Mouse (Mus musculus) layer of hippocampus, adult 8-10 months (tissue): ENCODE measurements at regions not wholly inside any gene's neighbourhood (a gene's known extent, or its start where the extent isn't known, plus 50 kb on each side); places are given as distances from the start of the nearest gene placed in this dataset.

Experiments
- DNase-seq, 2 experiments: peaks; one replicate each; pipeline ENCODE4 v3.0.0; 2022; ENCODE audit warnings: low spot score in 2 of 2

DNA sequence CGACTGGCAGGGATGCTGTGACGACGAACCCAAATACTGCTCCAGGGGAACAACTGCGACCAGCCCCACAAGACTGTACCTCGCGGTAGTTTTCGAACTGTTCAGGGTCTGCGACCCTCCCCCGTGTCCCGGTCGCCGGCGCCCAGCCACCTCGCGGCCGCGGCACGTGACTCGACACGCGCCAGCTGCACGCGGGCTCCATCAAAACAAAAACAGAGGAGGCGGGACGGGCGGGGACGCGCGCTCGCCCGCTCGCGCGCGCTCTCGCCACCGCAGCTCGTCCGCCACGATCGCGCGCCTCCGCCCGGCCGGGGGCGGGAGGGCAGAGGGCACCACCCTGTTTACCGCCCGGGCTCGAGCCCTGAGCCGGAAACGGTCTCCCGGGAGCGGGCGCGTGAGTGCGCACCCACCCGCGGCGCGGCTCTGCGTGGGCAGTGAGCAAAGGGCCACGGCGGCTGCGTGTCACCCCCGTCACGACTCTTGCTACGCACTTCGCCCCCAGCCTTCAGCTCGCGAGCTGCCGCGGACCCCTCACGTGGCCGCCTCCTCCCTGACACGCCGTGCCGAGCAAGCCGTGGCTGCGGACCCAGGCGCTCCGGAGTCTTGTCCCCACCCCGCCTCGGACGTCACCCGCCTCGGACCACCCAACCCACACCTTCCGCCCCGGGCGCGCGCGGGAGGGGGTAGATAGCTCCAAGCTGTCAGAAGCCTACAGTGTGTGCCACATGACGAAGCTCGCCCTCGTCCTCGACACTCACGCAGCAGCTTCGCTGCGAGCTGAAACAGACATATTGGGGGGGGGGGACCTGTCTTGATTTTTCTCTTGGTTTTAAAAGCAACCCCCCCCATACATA lies 182.1 kb upstream of the Mkln1 start:
- peak; percentile 88 to 91 for DNase-seq

GRCm38 (mm10) chr6:31217060-31217541 lies 181.4 kb upstream of the Mkln1 start:
- peak in 1 of 2 experiments; percentile 70 for DNase-seq

- DNase-seq, result peak in 1 of 2 experiments; percentile 51
Observed at GRCm38 (mm10) chr6:31217641-31218138, 180.8 kb upstream of the Mkln1 start.

- peak; percentile 80 to 87 for DNase-seq
Observed at GRCm38 (mm10) chr6:31218139-31218750, 180.3 kb upstream of the Mkln1 start.

- no peak for DNase-seq
Observed at GRCm38 (mm10) chr6:31218880-31219279, 179.7 kb upstream of the Mkln1 start.

- no peak for DNase-seq
Observed at GRCm38 (mm10) chr6:31219736-31220135, 178.8 kb upstream of the Mkln1 start.

- DNase-seq, result peak; percentile 55 to 69
Observed at GRCm38 (mm10) chr6:31220184-31220931, 178.2 kb upstream of the Mkln1 start.

DNA sequence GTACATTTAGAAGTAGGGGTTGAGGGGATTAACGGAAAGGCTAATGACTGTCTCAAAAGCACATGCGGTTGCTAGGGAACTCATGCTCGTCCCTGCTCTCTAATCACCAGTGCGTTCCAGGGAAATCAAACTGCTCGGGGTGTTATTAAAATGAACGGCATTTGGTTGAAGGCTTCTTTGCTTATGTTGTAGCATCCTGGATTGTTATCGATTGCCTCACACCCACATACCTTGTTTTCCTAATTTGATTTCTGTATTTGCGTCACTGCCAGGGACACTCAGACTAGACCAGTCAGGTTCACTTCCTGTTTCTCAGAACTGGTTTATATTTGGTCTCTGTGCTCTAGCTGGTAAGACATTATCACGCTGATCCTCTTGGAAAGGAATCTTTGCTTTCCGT lies 177.0 kb upstream of the Mkln1 start:
- no peak for DNase-seq

- DNase-seq, result no peak
Observed at GRCm38 (mm10) chr6:31222024-31222579, 176.4 kb upstream of the Mkln1 start.

GRCm38 (mm10) chr6:31227406-31227805 lies 171.1 kb upstream of the Mkln1 start:
- no peak for DNase-seq

- no peak for DNase-seq
Observed at GRCm38 (mm10) chr6:31228061-31228460, 170.5 kb upstream of the Mkln1 start.

GRCm38 (mm10) chr6:31231821-31232220 lies 166.7 kb upstream of the Mkln1 start:
- no peak for DNase-seq

- DNase-seq, result no peak
Observed at GRCm38 (mm10) chr6:31233252-31233993, 165.1 kb upstream of the Mkln1 start.

DNA sequence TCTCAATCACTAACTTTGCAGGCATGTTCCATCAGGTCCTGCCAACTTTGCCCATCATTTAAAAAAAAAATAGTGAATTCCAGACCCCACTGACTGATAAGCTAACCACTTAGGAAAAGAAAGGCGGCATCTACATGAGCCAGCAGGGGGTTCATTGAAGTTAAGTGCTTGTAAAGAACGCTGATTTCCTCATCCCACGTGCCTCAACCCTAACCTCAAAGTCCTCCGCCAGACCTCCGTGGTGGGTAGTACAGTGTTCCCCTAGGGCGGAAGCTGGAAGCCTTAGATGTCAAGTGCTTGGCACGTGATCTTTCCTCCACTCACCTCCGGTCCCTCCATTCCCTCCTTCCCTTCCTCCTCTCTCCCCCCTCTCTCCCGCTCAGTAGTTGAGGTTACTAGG lies 158.5 kb upstream of the Mkln1 start:
- DNase-seq, result no peak

- DNase-seq, result no peak
Observed at GRCm38 (mm10) chr6:31250526-31250925, 148.0 kb upstream of the Mkln1 start.

GRCm38 (mm10) chr6:31253251-31253935 lies 145.1 kb upstream of the Mkln1 start:
- DNase-seq, result no peak

GRCm38 (mm10) chr6:31260645-31261345 lies 137.7 kb upstream of the Mkln1 start:
- DNase-seq, result no peak

DNA sequence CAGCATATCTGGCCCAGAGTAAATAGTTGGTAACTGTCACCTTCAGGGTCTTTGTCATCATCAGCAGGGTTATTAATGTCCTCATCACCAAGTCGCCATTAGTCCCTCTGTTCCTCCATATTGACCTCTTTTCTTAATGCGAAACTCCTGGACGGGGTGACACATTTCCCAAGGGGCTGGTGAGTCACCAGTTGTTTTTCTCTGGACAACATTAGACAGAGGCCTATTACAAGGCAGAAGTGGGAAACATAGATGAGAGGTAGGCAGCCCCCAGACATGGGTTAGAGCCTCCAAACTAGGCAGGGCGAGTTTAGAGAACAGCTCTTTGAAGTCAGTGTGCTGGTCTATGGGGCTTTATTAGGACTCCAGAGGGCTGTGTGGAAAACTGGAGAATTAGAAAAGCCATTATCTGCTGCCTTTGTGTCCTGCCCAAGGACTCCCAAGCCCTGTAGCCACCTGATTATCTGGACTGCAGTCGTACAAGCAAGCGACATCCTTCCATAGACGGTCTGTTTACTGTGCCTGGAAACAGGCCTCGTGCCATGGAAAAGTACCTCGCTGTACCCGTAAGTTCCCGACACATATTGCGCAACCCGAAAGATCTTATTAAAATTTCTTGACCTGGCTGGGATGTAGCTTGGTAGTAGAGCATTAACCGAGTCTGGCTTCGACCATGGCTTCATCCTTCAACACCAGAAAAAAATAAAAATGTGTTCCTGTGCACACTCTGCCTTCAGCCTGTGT lies 136.6 kb upstream of the Mkln1 start:
- DNase-seq, result no peak

DNA sequence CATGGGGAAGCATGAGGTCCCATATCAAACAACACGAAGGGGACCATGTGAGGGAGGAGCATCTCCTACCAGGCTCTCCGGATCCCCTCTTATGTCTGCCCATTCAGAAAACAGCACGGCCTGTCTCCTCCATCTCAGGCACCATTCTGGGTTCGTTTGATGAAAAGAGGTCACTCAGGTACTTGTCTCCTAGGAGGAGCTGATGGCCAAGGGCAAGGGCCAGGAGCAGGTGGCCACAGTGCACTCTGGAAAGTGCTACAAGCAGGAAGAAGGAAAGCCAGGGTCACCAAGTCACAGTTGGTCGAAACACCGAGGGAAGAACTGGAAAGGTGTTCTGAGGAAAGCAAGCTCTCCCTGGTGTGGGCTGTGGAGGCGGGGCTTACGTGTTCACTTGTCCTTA lies 135.9 kb upstream of the Mkln1 start:
- no peak for DNase-seq
